Mouse (Mus musculus) heart, embryonic 12.5 days (tissue): ENCODE measurements around the gene Kbtbd12. TPM values are rescaled to one million over a fixed set of nuclear protein-coding genes. Genes with fewer than 3 reads are reported as not detected.

ENCODE experiments used
- ATAC-seq: fragments of 200-750 bp; cut with Nextera tagmentation; 2 replicates; pipeline ENCODE4 v1.8.0; 2017; ENCODE audit warnings: moderate TSS enrichment, moderate library complexity; ENCODE audit not compliant: insufficient number of reproducible peaks, low FRiP score
- H3K27ac ChIP-seq: fragments of 300-500 bp; sonication (generic); 2 replicates; pipeline ENCODE4 v1.5.1; 2016; ENCODE audit warnings: mild to moderate bottlenecking, moderate library complexity; ENCODE audit not compliant: poor library complexity, severe bottlenecking
- H3K27me3 ChIP-seq: fragments of 300-500 bp; sonication (generic); replicated peaks from 2 replicates; pipeline ENCODE4 v1.6.1; 2016; ENCODE audit warnings: mild to moderate bottlenecking, moderate library complexity
- H3K36me3 ChIP-seq: fragments of 300-500 bp; sonication (generic); 2 replicates; pipeline ENCODE4 v1.6.1; 2016; ENCODE audit warnings: mild to moderate bottlenecking, moderate library complexity
- H3K4me1 ChIP-seq: fragments of 300-500 bp; sonication (generic); replicated peaks from 2 replicates; pipeline ENCODE4 v1.6.1; 2016; ENCODE audit warnings: mild to moderate bottlenecking
- H3K4me2 ChIP-seq: fragments of 300-500 bp; sonication (generic); 2 replicates; pipeline ENCODE4 v1.6.1; 2016; ENCODE audit warnings: mild to moderate bottlenecking, moderate library complexity
- H3K4me3 ChIP-seq: fragments of 300-500 bp; sonication (generic); 2 replicates; pipeline ENCODE4 v1.5.1; 2016; ENCODE audit warnings: mild to moderate bottlenecking
- H3K9ac ChIP-seq: fragments of 300-500 bp; sonication (generic); 2 replicates; pipeline ENCODE4 v1.6.1; 2016; ENCODE audit warnings: mild to moderate bottlenecking, moderate library complexity
- H3K9me3 ChIP-seq: fragments of 300-500 bp; sonication (generic); replicated peaks from 2 replicates; pipeline ENCODE4 v1.6.1; 2016; ENCODE audit warnings: mild to moderate bottlenecking, moderate library complexity
- WGBS: fragments of 180-500 bp; shearing (Covaris S2); methylation state at CpG from one replicate; pipeline ENCODE4 v1.1.7; 2016; 5-methylcytosine and 5-hydroxymethylcytosine counted together
- polyA plus RNA-seq: library from polyadenylated mRNA; unstranded; fragments of >200 nt; fragmentation: Nextera tagmentation; extraction: Ambion mirVana; gene quantifications from 2 replicates; pipeline ENCODE4 v1.2.1, GENCODE M21; 2016

Gene Kbtbd12
- polyA plus RNA-seq, 1 experiment from 2014 or later, result 13.6 TPM

- Histone ChIP-seq H3K4me2 (no peak overlapping the region), H3K4me1 (peaks cover 13% of the 10 kb centered on the region), H3K27ac (no peak overlapping the region), H3K9me3 (no peaks in the 10 kb centered on the region), H3K27me3 (no peaks in the 10 kb centered on the region), H3K4me3 (no peak overlapping the region), H3K9ac (no peak overlapping the region), H3K36me3 (no peaks in the 10 kb centered on the region)
- ATAC-seq, result no peak
- 79% methylated on average over 7 of the region's 7 CpGs for WGBS
Measured at GRCm38 (mm10) chr6:88521821-88522220, 115.9 kb downstream of the Kbtbd12 start.

- WGBS, result under 1% methylated on average over 80 of the region's 80 CpGs
- ATAC-seq, result peak; percentile 95
Measured at GRCm38 (mm10) chr6:88518404-88519263, 119.1 kb downstream of the Kbtbd12 start, which contains the start of gene Sec61a1. TSS of gene Sec61a1 (minus strand) at chr6:88518905.

DNA sequence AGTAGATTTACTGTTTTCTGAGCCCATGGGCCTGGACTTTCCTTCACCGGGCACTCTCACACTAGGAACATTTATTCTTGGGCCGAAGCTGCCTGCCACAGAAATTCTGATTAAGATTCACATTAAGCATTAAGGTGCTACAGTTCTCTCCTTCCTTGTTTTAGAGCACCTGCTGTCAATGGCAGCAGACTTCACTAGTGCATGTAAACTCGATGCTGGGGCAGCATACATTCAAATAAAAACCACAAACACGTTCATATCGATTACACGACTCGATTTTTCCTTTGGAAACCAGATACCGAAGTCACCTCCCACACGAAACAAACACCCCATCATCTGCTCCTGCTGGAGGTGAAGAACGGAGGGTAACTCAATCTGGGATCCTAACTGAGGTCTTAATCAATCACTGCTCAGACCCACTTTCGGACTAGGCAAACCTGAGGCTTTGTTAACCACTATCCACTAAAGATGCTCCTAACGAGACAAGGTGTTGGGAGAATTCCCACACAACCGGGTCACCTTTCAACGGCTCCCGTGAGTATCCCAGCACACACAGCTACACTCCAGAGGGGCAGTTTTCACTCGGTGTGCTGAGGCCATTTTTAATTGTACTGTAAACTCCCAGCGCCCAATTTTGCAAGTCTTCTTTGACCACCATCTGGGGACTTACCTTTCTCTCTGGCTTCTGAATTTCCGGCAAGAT, 119.9 kb downstream of the Kbtbd12 start:
- peak overlapping the region; percentile 87 for H3K27ac ChIP-seq

More at GRCm38 (mm10) chr6:88518404-88519263, 119.1 kb downstream of the Kbtbd12 start, which contains the start of gene Sec61a1:
- no peaks in the 10 kb centered on the region for H3K9me3 ChIP-seq
- H3K9ac ChIP-seq, result peak within 1 kb of the TSS; percentile 96
- peak within 1 kb of the TSS; percentile 88 for H3K4me2 ChIP-seq
- H3K4me1 ChIP-seq, result peaks cover 43% of the 10 kb centered on the region
- H3K27me3 ChIP-seq, result no peaks in the 10 kb centered on the region
- peaks cover 24% of the 10 kb centered on the region for H3K36me3 ChIP-seq
- H3K27ac ChIP-seq, result peak within 1 kb of the TSS; percentile 87
- peak within 1 kb of the TSS; percentile 88 for H3K4me3 ChIP-seq

DNA sequence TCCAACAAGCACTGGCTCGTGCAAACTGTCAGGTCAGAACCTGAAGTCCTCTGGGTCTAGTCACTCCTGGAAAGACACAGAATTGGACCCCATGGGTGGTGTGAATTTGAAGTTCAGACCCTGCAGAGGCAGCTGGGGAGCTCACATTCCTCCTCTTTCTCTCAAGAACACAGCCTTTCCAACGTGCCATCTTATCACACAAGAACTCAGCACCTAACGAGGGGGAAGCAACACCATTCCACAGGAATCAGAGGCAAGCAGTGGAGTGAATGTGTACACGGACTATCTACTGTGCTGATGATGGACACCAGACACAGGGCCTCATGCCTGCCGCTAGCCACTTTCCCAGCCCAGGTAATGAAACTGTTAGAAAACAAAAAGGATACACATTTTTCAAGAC, 121.1 kb downstream of the Kbtbd12 start:
- peaks cover 54% of the 10 kb centered on the region for H3K4me1 ChIP-seq
- no peak for ATAC-seq
- no peaks in the 10 kb centered on the region for H3K27me3 ChIP-seq
- H3K9ac ChIP-seq, result peak overlapping the region; percentile 66
- H3K9me3 ChIP-seq, result no peaks in the 10 kb centered on the region
- 10% methylated on average over 5 of the region's 5 CpGs for whole genome bisulfite sequencing
- peaks cover 42% of the 10 kb centered on the region for H3K36me3 ChIP-seq
- peak overlapping the region; percentile 88 for H3K4me3 ChIP-seq
- H3K27ac ChIP-seq, result peak overlapping the region; percentile 77
- H3K4me2 ChIP-seq, result peak overlapping the region; percentile 88

More for the DNA sequence above, 119.9 kb downstream of the Kbtbd12 start:
- Histone ChIP-seq H3K9ac (peak overlapping the region; percentile 96), H3K36me3 (peaks cover 30% of the 10 kb centered on the region), H3K4me2 (peak overlapping the region; percentile 88), H3K27me3 (no peaks in the 10 kb centered on the region), H3K4me1 (peaks cover 47% of the 10 kb centered on the region), H3K9me3 (no peaks in the 10 kb centered on the region), H3K4me3 (peak overlapping the region; percentile 88)
- ATAC-seq, result no peak
- WGBS, result 10% methylated on average over 18 of the region's 18 CpGs

DNA sequence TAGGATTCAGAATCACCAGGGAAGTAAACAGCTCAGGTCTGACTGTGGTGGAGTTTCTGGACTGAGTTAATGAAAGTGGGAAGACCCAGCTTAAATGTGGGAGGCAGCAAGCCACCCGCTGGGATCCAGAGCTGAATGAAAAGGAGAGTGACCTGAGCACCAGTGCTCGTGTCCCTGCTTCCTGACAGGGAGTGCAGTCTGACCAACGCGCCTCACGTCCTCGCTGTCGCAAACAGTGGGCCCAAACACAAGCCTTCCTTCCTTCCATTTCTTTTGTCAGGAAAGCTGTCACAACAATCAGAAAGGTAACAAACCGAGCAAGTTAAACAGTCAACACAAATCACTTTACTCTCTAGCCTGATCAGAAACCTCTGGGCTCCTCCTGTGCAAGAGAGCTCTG, 121.8 kb downstream of the Kbtbd12 start:
- H3K36me3 ChIP-seq, result peaks cover 49% of the 10 kb centered on the region
- peak overlapping the region; percentile 88 for H3K4me2 ChIP-seq
- H3K9me3 ChIP-seq, result no peaks in the 10 kb centered on the region
- H3K27me3 ChIP-seq, result no peaks in the 10 kb centered on the region
- H3K9ac ChIP-seq, result peak overlapping the region; percentile 56; the same call in 1 of the 2 replicates
- WGBS, result 65% methylated on average over 8 of the region's 8 CpGs
- H3K27ac ChIP-seq, result peak overlapping the region; percentile 60; the same call in 1 of the 2 replicates
- peaks cover 54% of the 10 kb centered on the region for H3K4me1 ChIP-seq
- ATAC-seq, result no peak
- H3K4me3 ChIP-seq, result peak overlapping the region; percentile 6

GRCm38 (mm10) chr6:88514546-88514945, 123.2 kb downstream of the Kbtbd12 start:
- WGBS, result 35% methylated on average over 4 of the region's 4 CpGs
- peak overlapping the region; percentile 50; the same call in 1 of the 2 replicates for H3K9ac ChIP-seq
- peak overlapping the region; percentile 65; the same call in 1 of the 2 replicates for H3K27ac ChIP-seq
- H3K4me3 ChIP-seq, result no peak overlapping the region
- H3K4me2 ChIP-seq, result peak overlapping the region; percentile 29
- peaks cover 63% of the 10 kb centered on the region for H3K36me3 ChIP-seq
- no peak for ATAC-seq
- peaks cover 52% of the 10 kb centered on the region for H3K4me1 ChIP-seq
- H3K27me3 ChIP-seq, result no peaks in the 10 kb centered on the region
- H3K9me3 ChIP-seq, result no peaks in the 10 kb centered on the region; the same call in 1 of the 2 replicates

GRCm38 (mm10) chr6:88513984-88514383, 123.8 kb downstream of the Kbtbd12 start:
- Histone ChIP-seq H3K27me3 (no peaks in the 10 kb centered on the region), H3K9ac (peak overlapping the region; percentile 50; the same call in 1 of the 2 replicates), H3K4me3 (no peak overlapping the region), H3K36me3 (peaks cover 67% of the 10 kb centered on the region), H3K4me2 (peak overlapping the region; percentile 29), H3K27ac (peak overlapping the region; percentile 65), H3K9me3 (no peaks in the 10 kb centered on the region; the same call in 1 of the 2 replicates), H3K4me1 (peaks cover 49% of the 10 kb centered on the region)
- 70% methylated on average over 8 of the region's 8 CpGs for WGBS
- no peak for ATAC-seq

DNA sequence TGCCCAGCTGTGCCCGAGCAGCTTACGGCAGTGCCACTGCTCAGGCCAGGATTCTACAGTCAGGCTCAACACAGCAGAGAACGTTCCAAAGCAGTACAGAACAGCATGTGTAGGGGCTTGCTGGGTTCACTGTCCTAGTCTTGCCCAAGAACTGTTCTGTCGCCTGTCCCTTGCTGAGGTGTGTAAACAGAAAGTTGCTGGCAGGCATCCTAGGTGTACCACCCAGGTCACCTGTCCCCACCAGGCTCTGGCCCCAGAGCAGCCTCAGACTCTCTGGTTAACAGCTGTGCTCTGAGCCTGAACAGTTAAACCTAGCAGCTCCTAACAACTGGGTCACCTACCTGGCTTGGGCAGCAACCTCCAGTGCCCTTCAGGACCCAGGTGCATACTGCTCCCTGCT, 134.7 kb downstream of the Kbtbd12 start:
- Histone ChIP-seq H3K36me3 (peaks cover 59% of the 10 kb centered on the region), H3K9me3 (no peaks in the 10 kb centered on the region), H3K4me3 (no peak overlapping the region), H3K9ac (no peak overlapping the region), H3K4me1 (peaks cover 35% of the 10 kb centered on the region), H3K4me2 (no peak overlapping the region), H3K27ac (peak overlapping the region; percentile 62), H3K27me3 (peaks cover 4% of the 10 kb centered on the region; the same call in 1 of the 2 replicates)
- ATAC-seq, result no peak
- 90% methylated on average over 4 of the region's 4 CpGs for WGBS

GRCm38 (mm10) chr6:88502030-88502970, 135.4 kb downstream of the Kbtbd12 start:
- Histone ChIP-seq H3K9ac (no peak overlapping the region), H3K9me3 (no peaks in the 10 kb centered on the region), H3K4me2 (no peak overlapping the region), H3K27me3 (peaks cover 4% of the 10 kb centered on the region; the same call in 1 of the 2 replicates), H3K4me3 (no peak overlapping the region), H3K4me1 (peaks cover 35% of the 10 kb centered on the region), H3K36me3 (peaks cover 59% of the 10 kb centered on the region), H3K27ac (peak overlapping the region; percentile 62)
- WGBS, result 26% methylated on average over 13 of the region's 13 CpGs
- ATAC-seq, result peak; percentile 59

GRCm38 (mm10) chr6:88500405-88500767, 137.4 kb downstream of the Kbtbd12 start:
- Histone ChIP-seq H3K4me3 (peak overlapping the region; percentile 58), H3K36me3 (peaks cover 53% of the 10 kb centered on the region), H3K4me2 (peak overlapping the region; percentile 98), H3K4me1 (peaks cover 35% of the 10 kb centered on the region), H3K27me3 (peaks cover 4% of the 10 kb centered on the region; the same call in 1 of the 2 replicates), H3K9ac (peak overlapping the region; percentile 67), H3K9me3 (no peaks in the 10 kb centered on the region), H3K27ac (no peak overlapping the region)
- no peak for ATAC-seq
- 11% methylated on average over 3 of the region's 3 CpGs for WGBS
